Mouse (Mus musculus): ENCODE data around the gene 2310046K23Rik. TPM values are rescaled to one million over a fixed set of nuclear protein-coding genes. Genes with fewer than 3 reads are reported as not detected.

2310046K23Rik gene
- total RNA-seq, 1 experiment from 2014 or later: not detected

Other genes with a start within 250 kb of the 2310046K23Rik start
- not detected in 3 replicates for gene Sprr2a3, start 249.1 kb downstream of the 2310046K23Rik start, total RNA-seq (2017)
- not detected in 3 replicates for gene Sprr2b, start 217.9 kb downstream of the 2310046K23Rik start, total RNA-seq (2017)
- not detected in 3 replicates for gene Sprr2d, start 195.4 kb downstream of the 2310046K23Rik start, total RNA-seq (2017)
- gene Sprr2e, start 182.4 kb downstream of the 2310046K23Rik start, total RNA-seq (2017): not detected in 3 replicates
- gene Sprr2f, start 169.3 kb downstream of the 2310046K23Rik start, total RNA-seq (2017): not detected in 3 replicates
- gene Sprr2h, start 148.8 kb downstream of the 2310046K23Rik start, total RNA-seq (2017): not detected in 3 replicates
- gene Sprr2i, start 126.5 kb downstream of the 2310046K23Rik start, total RNA-seq (2017): not detected in 3 replicates
- gene Sprr2j-ps, start 116.4 kb downstream of the 2310046K23Rik start, total RNA-seq (2017): not detected in 3 replicates
- gene Gm9774, start 105.1 kb downstream of the 2310046K23Rik start, total RNA-seq (2017): 1.3 to 3.4 TPM (median 2.5 TPM) in 3 replicates
- not detected in 3 replicates for gene Sprr2k, start 101.9 kb downstream of the 2310046K23Rik start, total RNA-seq (2017)
- not detected in 3 replicates for gene Sprr1b, start 95.7 kb downstream of the 2310046K23Rik start, total RNA-seq (2017)
- not detected in 3 replicates for gene Sprr3, start 75.8 kb downstream of the 2310046K23Rik start, total RNA-seq (2017)
- gene Sprr1a, start 48.6 kb downstream of the 2310046K23Rik start, total RNA-seq (2017): not detected in 3 replicates
- not detected in 3 replicates for gene Sprr4, start 34.0 kb downstream of the 2310046K23Rik start, total RNA-seq (2017)
- not detected in 3 replicates for gene Ivl, start 39.2 kb upstream of the 2310046K23Rik start, total RNA-seq (2017)
- gene Smcp, start 54.5 kb upstream of the 2310046K23Rik start, total RNA-seq (2017): not detected in 3 replicates
- not detected in 3 replicates for gene 2210017I01Rik, start 73.0 kb upstream of the 2310046K23Rik start, total RNA-seq (2017)
- not detected in 3 replicates for gene Lce6a, start 87.1 kb upstream of the 2310046K23Rik start, total RNA-seq (2017)
- gene Lce1a1, start 113.8 kb upstream of the 2310046K23Rik start, total RNA-seq (2017): not detected in 3 replicates
- gene Lce1b, start 122.4 kb upstream of the 2310046K23Rik start, total RNA-seq (2017): not detected in 3 replicates
- not detected in 3 replicates for gene Lce1a2, start 135.8 kb upstream of the 2310046K23Rik start, total RNA-seq (2017)
- not detected in 3 replicates for gene Lce1c, start 144.7 kb upstream of the 2310046K23Rik start, total RNA-seq (2017)
- not detected in 3 replicates for gene Lce1d, start 152.7 kb upstream of the 2310046K23Rik start, total RNA-seq (2017)
- not detected in 3 replicates for gene Lce1e, start 174.6 kb upstream of the 2310046K23Rik start, total RNA-seq (2017)
- gene Lce1f, start 185.8 kb upstream of the 2310046K23Rik start, total RNA-seq (2017): not detected in 3 replicates
- not detected in 3 replicates for gene Gm38119, start 204.6 kb upstream of the 2310046K23Rik start, total RNA-seq (2017)
- gene Lce1g, start 217.8 kb upstream of the 2310046K23Rik start, total RNA-seq (2017): not detected in 3 replicates
- gene Lce1h, start 230.6 kb upstream of the 2310046K23Rik start, total RNA-seq (2017): not detected in 3 replicates
- not detected in 3 replicates for gene Lce1i, start 244.4 kb upstream of the 2310046K23Rik start, total RNA-seq (2017)

All from monocyte, adult 5-6 weeks (primary cell).